Mouse (Mus musculus): ENCODE results near the gene Gm10570.

The Gm10570 gene

DNA sequence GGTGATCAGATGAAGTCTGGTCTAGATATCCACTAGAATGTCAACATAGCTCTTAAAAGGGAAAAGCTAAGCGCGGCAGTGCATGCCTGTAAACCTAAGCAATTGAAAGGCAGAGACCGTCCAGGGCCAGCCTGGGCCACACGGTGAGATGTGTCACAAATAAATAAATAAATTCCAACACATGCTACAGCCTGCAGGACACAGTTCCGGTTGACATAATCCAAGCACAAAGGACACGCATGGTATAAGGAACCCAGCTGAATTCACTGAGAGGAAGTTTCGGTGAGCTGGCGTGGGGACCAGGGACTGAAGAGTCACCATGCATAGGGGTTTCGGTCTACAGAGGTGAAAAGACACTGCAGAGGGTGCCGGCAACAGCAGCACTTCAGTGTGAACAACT lies 39.7 kb downstream of the Gm10570 start:
- DNase-seq, result no peak

DNA sequence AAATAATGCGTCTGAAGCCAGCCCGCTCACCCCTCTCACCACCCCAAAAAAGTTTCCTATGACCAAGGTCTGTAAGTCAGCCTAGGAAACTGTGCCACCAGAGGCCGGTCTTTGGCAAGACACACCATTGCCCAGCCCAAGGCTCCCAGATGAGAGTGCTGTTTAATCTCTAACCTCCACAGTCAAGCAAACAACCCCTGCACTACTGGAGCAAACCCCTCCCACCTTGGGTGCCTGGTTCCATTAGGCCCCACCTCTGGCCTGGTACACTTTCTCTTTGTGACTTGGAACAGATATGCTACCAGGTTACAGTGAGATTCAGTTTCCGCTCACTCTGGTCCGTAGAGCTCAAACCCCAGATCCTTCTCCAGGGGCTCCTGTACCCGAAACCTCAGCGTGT lies 41.4 kb downstream of the Gm10570 start:
- DNase-seq, result no peak

DNA sequence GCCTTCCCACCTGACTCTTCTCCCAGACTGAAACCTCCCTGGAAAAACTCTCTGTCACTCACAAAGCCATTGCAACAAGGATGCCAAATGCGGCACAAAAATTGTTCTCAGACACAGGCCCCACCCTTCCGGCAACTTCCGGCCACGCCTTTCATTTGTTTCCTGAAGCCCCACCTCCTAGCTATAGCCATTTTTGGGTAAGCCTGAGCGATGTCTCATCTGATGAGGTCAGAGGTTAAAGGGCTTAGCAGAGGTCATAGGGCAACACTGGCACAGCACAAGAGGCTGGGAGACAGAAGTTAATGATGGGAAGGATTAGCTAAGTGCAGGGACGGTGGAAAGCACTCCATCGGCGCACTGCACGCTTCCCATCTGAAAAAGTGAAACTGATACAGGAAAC lies 41.9 kb downstream of the Gm10570 start:
- no peak for DNase-seq

DNA sequence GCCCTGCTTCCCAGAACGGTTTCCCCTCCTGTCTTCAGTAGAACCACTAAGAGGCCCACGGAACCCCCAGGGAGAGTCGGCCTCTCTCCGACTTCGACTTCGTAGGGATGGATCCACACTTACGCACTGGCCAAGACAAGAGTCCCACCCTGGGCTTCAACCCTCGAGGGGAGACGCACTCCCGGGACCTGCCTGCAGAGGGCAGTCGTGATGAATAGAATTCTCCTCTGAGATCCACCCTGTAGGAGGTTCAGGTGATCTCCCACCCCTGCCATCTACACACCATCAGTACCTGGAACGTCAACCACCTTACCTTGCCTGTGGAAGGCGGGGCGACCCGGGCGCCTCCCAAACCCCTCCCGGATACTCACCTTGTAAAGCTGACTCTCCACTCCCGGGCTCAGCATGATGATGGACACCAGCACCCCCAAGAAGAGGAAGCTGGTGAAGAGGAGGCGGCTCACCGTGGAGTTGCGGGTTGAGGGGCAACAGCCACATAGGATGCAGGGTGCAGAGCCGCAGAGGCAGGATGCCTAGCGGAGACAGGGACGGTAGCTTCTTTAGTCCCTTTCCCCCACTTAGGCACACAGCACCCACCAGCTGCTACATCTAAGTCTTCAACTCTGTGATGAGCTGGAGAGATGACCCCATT lies 43.6 kb downstream of the Gm10570 start:
- peak; percentile 77 for DNase-seq

DNA sequence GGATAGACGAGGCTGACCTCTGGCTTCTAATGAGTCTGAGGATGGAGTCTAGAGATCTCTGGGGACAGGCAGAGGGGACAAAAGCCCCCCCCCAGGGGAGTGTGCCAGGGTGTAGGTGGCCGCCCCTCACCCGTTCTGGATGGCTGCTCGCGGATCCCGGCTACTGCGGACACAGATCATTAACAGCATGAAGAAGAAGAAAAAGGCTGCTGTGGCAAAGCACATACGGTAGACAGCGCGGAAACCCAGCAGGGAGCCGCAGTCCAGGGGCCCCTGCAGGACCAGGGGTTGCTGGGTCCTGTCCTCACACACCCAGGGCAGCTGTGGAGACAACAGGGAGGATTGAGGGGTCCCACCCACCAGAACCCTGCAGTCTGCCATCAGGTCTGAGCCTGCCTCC lies 44.3 kb downstream of the Gm10570 start:
- no peak for DNase-seq

DNA sequence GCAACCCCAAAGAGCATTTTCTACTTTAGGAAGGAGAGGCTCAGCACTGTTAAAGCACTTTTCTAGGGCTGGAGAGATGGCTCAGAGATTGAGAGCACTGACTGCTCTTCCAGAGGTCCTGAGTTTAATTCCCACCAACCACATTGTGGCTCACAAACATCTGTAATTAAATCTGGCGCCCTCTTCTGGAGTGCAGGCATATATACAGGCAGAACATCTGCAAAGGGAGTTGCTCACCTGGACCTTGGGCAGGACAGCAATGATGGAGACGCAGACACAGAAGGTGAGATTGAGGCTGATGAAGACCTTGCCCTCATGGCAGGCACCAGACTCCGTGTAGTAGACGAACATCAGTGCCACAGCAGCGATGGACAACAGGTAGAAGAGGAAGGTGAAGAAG lies 48.1 kb downstream of the Gm10570 start:
- DNase-seq, result no peak

Measured in cerebellum, adult 11 months (tissue).